Mouse (Mus musculus): ENCODE measurements around the gene Il33.
"Not testable (repeated sequence)": the region's sequence is repeated elsewhere in the genome, so short reads cannot be mapped to it uniquely, and the experiment has no call there.

DNA sequence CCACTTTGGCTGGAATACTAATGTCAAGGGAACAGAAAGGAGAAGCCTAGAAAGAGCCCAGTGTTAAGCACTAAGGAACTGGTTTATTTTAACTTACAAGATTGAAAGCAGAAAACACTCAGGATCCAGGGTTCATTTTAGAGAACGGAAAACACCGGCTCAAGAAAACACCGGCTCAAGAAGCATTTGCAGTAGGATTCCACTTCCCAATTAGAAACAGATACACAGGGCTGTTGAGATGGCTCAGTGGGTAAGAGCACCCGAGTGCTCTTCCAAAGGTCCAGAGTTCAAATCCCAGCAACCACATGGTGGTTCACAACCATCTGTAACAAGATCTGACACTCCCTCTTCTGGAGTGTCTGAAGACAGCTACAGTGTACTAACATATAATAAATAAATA is 20.0 kb downstream of the Il33 start:
- not testable (repeated sequence) for TF ChIP-seq CTCF (IDR thresholded peaks at IDR 0.05; ENCODE audit: extremely low read depth, insufficient read depth, insufficient read length, insufficient replicate concordance); POLR2A (IDR thresholded peaks at IDR 0.05; ENCODE audit: low read depth, low read length)

Data from spleen, adult 2 months (tissue).